Mouse (Mus musculus) lung, postnatal 4 days (tissue): ENCODE results near the gene Wdr93.
A peak's percentile ranks its signal among the peaks of the same experiment; 100 is the strongest.

Source experiments
- DNase-seq, 2 experiments: peaks; one replicate each; pipeline ENCODE4 v3.0.0; 2021

The Wdr93 gene

GRCm38 (mm10) chr7:79742659-79743536, at the start of gene Wdr93, which contains the start of gene Pex11a:
TSS of gene Wdr93 (plus strand) at chr7:79743163.
TSS of gene Pex11a (minus strand) at chr7:79743131.
- peak; percentile 88 for DNase-seq

DNA sequence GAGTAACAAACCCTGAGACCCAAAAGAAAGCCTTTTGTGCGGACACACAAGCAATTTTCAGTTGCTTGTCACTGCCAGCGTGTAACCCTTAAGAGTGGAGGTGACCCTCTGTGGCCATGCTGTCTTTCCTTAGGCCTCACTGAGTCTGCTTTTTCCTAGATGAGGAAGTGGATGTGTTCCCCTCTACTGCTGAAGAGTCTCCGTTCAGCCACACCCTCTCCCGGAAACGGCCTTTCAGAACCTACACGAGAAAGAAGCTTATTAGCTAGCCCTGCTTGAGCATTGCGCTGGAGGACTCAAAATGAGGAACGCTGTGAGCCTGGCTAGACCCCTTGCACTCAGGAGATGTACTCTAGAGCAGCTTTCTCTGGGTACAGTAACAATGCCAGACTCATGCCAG, 46.5 kb upstream of the Wdr93 start:
- no peak for DNase-seq

GRCm38 (mm10) chr7:79702755-79703154, 40.2 kb upstream of the Wdr93 start:
- DNase-seq = no peak

GRCm38 (mm10) chr7:79705210-79705609, 37.8 kb upstream of the Wdr93 start:
- DNase-seq = no peak

DNA sequence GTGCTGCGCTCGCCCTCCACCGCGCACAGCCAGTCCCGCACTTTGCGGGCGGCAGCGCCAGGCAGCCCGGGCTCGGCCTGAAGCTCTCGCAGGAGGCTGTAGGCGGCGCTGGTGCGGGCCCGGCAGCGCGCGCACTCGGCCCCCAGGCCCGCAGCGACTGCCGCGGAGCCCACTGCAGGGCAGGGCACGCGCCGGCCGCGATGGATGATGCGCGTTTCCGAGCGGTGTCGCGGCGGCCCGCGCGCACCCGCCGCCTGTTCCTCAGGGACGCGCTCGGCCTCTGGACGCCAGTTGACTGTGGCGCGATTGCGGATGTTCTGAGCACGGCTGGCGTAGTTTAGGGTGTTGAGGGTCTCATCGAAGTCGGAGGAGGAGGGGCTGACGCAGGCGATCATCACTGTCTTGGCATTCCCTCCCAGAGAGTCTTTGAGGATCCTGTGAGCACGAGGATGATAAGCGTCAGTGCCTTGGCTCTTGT, 32.8 kb upstream of the Wdr93 start:
- peak; percentile 45 to 61 for DNase-seq

DNA sequence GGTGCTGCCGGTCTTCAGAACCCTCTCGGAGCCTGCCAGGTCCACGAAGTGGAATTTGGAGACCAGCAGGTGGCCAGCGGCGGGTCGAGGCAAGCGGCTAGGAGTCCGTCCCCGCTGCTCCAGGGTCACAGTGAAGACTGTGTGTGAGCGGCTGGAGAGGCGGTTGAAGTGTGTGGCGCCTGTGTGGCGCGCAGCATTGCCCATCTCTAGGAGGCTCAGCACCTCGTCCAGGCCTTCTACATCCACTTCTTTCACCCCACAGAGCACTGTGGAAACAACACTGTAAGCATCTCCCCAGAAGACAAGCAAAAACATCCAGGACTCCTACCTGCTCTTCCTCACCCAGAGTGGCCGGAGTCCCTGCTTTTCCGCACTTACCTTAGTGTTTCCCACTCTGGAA, 32.1 kb upstream of the Wdr93 start:
- DNase-seq = no peak

GRCm38 (mm10) chr7:79715187-79715981, 27.6 kb upstream of the Wdr93 start, which contains the start of gene Kif7:
TSS of gene Kif7 (minus strand) at chr7:79715720.
- DNase-seq = peak; percentile 89 to 93

GRCm38 (mm10) chr7:79721386-79721977, 21.5 kb upstream of the Wdr93 start:
- peak; percentile 63 to 79 for DNase-seq

GRCm38 (mm10) chr7:79727091-79727490, 15.9 kb upstream of the Wdr93 start:
- DNase-seq = peak; percentile 54 to 68

DNA sequence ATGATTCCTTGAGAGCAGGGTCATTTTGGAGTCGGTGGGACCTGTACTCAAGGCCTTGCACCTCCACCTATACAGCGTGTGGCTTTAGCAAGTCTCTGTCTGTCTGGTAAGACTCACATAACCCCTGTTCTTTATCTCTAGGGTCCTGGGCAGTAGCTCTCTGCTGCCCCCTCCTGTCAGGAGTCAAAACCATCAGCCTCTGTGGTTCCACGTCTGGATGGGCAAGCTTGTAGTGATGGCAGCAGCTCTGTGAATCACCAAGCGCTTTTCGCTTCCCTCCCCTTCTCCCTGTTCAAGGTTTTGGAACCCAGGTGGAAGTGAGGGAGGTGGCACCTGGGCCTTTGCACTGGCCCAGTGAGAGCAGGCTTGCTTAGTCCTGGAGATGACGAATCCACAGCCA, 14.7 kb upstream of the Wdr93 start:
- DNase-seq = peak; percentile 62 to 76

DNA sequence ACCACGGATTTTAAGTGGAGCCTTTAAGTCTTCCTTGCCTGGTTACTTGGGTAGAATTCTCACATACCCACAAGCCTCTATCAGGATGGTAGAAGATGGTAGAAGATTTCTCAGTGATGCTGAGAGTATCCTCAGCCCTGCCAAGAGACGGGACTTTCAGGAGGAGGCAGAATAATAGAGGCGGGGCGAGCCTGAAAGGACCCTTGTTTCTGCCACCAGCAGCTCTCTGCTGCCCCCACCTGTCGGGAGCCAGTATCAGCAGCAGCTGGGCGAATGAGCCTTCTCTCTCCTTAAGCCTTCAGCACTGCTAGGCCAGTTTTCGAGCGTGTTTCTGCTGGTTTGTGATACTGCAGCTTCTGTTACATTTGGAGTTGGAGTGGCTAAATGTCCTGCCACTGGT, 13.8 kb upstream of the Wdr93 start:
- peak; percentile 69 to 82 for DNase-seq

GRCm38 (mm10) chr7:79729743-79730370, 13.1 kb upstream of the Wdr93 start:
- DNase-seq = peak in 1 of 2 experiments; percentile 37

DNA sequence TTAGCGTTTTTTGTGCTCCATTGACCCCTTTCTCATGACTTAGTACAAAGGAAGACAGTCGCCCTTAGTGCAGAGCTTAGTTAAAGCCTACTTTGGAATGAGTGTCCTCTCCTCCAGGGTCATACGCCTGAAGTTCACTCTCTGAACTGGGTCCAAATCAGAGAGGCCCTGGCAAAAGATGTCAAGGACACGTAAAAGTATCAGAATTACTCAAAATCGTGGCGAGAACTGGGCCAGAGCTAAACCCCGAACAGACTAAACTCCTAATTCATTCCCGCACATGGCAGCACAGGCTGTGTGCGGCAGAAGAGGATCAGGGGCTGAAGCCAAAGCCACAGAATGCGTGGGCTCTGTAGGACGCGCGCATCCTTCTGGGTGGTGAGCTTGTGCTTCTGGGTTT, 11.5 kb upstream of the Wdr93 start:
- DNase-seq = no peak

GRCm38 (mm10) chr7:79732622-79733021, 10.3 kb upstream of the Wdr93 start, which contains the start of gene Plin1:
TSS of gene Plin1 (minus strand) at chr7:79732903.
- peak; percentile 51 for DNase-seq

DNA sequence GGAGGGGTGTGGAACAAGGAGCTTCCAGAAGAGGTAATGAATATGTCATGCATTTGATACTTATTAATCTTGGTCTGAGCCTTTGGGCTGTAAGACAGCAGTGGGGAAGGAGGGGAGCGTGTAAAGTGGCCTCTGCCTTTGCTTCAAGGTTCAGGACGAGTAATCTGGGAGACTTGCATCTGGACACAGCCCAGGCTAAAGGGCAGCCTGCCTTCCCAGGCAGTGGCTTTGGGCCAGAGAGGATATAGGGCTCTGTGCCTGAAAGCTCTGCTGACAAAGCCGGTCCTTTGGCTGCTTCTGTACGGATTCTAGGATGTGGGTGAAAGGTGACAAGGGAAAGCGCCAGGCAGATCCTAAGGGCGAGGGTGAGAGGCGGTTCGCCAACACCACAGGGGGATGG, 8.4 kb upstream of the Wdr93 start:
- DNase-seq = peak in 1 of 2 experiments; percentile 54

DNA sequence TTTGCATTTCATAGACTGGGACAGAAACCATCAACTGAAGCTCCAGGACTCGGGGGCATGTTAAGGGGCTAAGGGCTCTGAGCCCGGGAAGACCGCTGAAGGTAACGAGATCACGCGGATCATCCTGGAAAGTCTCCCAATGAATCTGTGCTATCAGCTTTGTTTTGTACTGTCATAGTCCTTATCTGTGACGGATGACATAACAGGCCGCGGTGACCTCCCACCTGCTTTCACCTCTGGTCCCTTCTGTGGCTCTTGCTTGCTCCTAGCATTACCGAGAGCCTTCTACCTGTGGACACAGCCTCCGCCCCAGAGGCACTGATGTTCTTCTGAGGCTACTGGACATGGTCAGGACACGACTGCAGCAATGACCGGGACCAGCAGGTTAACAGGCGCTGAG, 6.5 kb upstream of the Wdr93 start:
- DNase-seq = no peak

GRCm38 (mm10) chr7:79738913-79739312, 4.0 kb upstream of the Wdr93 start:
- no peak for DNase-seq

- no peak for DNase-seq
These were observed 2.7 kb upstream of the Wdr93 start for GRCm38 (mm10) chr7:79740279-79740678.

GRCm38 (mm10) chr7:79742277-79742658, 695 bp upstream of the Wdr93 start:
- DNase-seq = no peak

DNA sequence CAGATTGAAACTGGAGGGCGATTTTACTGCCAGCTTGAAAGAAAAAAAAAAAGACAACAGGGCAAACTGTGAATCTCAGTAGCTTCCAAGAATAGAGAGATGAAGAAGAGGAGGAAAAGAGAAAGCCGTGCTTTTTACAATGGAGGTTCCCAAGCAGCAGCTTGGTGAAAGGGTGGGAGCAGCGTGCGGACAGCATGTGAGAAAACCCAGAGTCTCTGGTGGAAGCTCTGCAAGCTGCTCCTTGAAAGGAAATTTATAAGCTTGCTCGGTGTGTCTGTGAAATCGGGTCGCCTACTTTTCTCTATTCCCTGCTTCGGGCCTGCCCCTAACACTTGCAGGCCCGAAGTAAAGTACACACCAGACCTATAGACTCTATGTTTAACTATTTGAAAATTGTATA, 1.1 kb downstream of the Wdr93 start:
- DNase-seq = no peak

GRCm38 (mm10) chr7:79744585-79744984, 1.6 kb downstream of the Wdr93 start:
- no peak for DNase-seq

DNA sequence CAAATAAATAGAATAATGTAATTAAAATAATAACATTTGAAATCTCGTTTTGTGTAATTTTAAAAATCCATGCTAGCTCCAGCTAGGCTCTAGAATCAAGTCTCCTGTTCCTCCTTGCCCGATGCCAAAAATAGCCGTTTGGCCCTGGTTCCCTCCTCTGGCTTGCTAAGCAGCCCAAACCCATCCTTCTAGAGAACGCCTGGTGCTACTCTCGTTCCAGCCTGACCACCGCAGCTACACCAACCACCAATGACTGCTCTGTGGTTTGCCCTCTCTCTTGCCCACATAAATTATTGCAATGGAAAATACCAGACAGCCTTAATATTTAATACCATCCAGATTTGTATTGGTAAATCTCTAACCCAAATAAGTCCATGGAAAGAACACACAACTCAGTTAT, 4.7 kb downstream of the Wdr93 start:
- DNase-seq = no peak

DNA sequence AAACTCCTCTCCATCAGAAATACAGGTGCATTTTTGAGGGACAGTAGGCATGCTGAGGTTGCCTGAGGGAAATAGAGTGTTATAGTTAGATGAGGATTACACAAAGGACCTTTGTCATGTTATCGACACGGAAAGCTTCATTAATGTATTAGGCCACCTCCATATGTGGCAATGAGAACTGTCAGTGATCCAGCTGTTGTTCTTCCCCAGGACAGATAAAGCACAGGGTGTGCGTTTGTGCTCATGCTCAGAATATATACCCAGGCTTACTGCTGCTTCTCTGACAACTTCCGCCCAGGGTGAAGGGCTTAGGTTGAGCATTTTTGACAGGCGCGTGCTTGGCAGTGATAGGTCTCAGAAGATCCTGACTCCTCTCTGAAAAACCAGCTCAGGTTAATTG, 6.5 kb downstream of the Wdr93 start:
- DNase-seq = no peak
